Mouse (Mus musculus) regulatory T cell (primary cell): ENCODE measurements around the gene Nudt4.

Experiments
- in situ Hi-C: fragments of 300-600 bp; cut with MboI, MseI; formaldehyde crosslinking; loops from one replicate; pipeline ENCODE4 v1.15.1; 2025; ENCODE audit warnings: high pct_unique_total_duplicates

The Nudt4 gene

GRCm38 (mm10) chr10:95544004-95544403, 19.9 kb downstream of the Nudt4 start:
- in situ Hi-C loops = no loop called here

GRCm38 (mm10) chr10:95543377-95543776, 20.6 kb downstream of the Nudt4 start:
- in situ Hi-C loops = no loop called here

- in situ Hi-C loops = no loop called here
Measured at GRCm38 (mm10) chr10:95542916-95543315, 21.0 kb downstream of the Nudt4 start.

GRCm38 (mm10) chr10:95539841-95540240, 24.1 kb downstream of the Nudt4 start:
- in situ Hi-C loops = no loop called here

GRCm38 (mm10) chr10:95539260-95539659, 24.7 kb downstream of the Nudt4 start:
- in situ Hi-C loops = no loop called here

- in situ Hi-C loops = no loop called here
Measured at GRCm38 (mm10) chr10:95536222-95536541, 27.8 kb downstream of the Nudt4 start.

GRCm38 (mm10) chr10:95535399-95536221, 28.3 kb downstream of the Nudt4 start:
- in situ Hi-C loops = no loop called here

GRCm38 (mm10) chr10:95533382-95533781, 30.6 kb downstream of the Nudt4 start:
- in situ Hi-C loops = no loop called here

- in situ Hi-C loops = no loop called here
Measured at GRCm38 (mm10) chr10:95532916-95533315, 31.0 kb downstream of the Nudt4 start.

- in situ Hi-C loops = no loop called here
Measured at GRCm38 (mm10) chr10:95530551-95531121, 33.3 kb downstream of the Nudt4 start.

GRCm38 (mm10) chr10:95526495-95527122, 37.3 kb downstream of the Nudt4 start:
- in situ Hi-C loops = no loop called here

- in situ Hi-C loops = no loop called here
Measured at GRCm38 (mm10) chr10:95525871-95526270, 38.1 kb downstream of the Nudt4 start.

GRCm38 (mm10) chr10:95525037-95525675, 38.8 kb downstream of the Nudt4 start:
- in situ Hi-C loops = no loop called here

GRCm38 (mm10) chr10:95517656-95518055, 46.3 kb downstream of the Nudt4 start:
- in situ Hi-C loops = no loop called here

GRCm38 (mm10) chr10:95515293-95515931, 48.5 kb downstream of the Nudt4 start:
- in situ Hi-C loops = no loop called here

GRCm38 (mm10) chr10:95514656-95515292, 49.2 kb downstream of the Nudt4 start, which contains the start of gene Ube2n:
Gene Ube2n (plus strand): TSS chr10:95515145.
- in situ Hi-C loops = no loop called here

GRCm38 (mm10) chr10:95513768-95514556, 50.0 kb downstream of the Nudt4 start:
- in situ Hi-C loops = no loop called here

GRCm38 (mm10) chr10:95512635-95513034, 51.3 kb downstream of the Nudt4 start:
- in situ Hi-C loops = no loop called here

GRCm38 (mm10) chr10:95509263-95509662, 54.7 kb downstream of the Nudt4 start:
- in situ Hi-C loops = no loop called here

- in situ Hi-C loops = no loop called here
Measured at GRCm38 (mm10) chr10:95508793-95509192, 55.2 kb downstream of the Nudt4 start.

GRCm38 (mm10) chr10:95508126-95508525, 55.8 kb downstream of the Nudt4 start:
- in situ Hi-C loops = no loop called here
